Mouse (Mus musculus) embryonic facial prominence, embryonic 12.5 days (tissue): Measurements from ENCODE around the gene Ccdc187. TPM values are rescaled to one million over a fixed set of nuclear protein-coding genes. Genes with fewer than 3 reads are reported as not detected.
A peak's percentile ranks its signal among the peaks of the same experiment; 100 is the strongest.

ENCODE experiments used
- ATAC-seq: fragments of 200-750 bp; cut with Nextera tagmentation; 2 replicates; pipeline ENCODE4 v1.8.0; 2017; ENCODE audit not compliant: insufficient number of reproducible peaks, insufficient read depth, low FRiP score, low TSS enrichment
- H3K27ac ChIP-seq: fragments of 300-500 bp; sonication (generic); 2 replicates; pipeline ENCODE4 v1.5.1; 2016; ENCODE audit warnings: mild to moderate bottlenecking
- H3K27me3 ChIP-seq: fragments of 300-500 bp; sonication (generic); 2 replicates; pipeline ENCODE4 v1.6.1; 2016; ENCODE audit warnings: mild to moderate bottlenecking, moderate library complexity
- H3K36me3 ChIP-seq: fragments of 300-500 bp; sonication (generic); 2 replicates; pipeline ENCODE4 v1.6.1; 2016; ENCODE audit warnings: mild to moderate bottlenecking
- H3K4me1 ChIP-seq: fragments of 300-500 bp; sonication (generic); 2 replicates; pipeline ENCODE4 v1.6.1; 2016
- H3K4me2 ChIP-seq: fragments of 300-500 bp; sonication (generic); replicated peaks from 2 replicates; pipeline ENCODE4 v1.6.1; 2016; ENCODE audit warnings: mild to moderate bottlenecking, moderate library complexity
- H3K4me3 ChIP-seq: fragments of 300-500 bp; sonication (generic); 2 replicates; pipeline ENCODE4 v1.5.1; 2016; ENCODE audit warnings: mild to moderate bottlenecking
- H3K9ac ChIP-seq: fragments of 300-500 bp; sonication (generic); 2 replicates; pipeline ENCODE4 v1.6.1; 2016; ENCODE audit warnings: mild to moderate bottlenecking, moderate library complexity
- H3K9me3 ChIP-seq: fragments of 300-500 bp; sonication (generic); 2 replicates; pipeline ENCODE4 v1.6.1; 2016; ENCODE audit warnings: mild to moderate bottlenecking, moderate library complexity
- WGBS: fragments of 180-500 bp; shearing (Covaris S2); methylation state at CpG from one replicate; pipeline ENCODE4 v1.1.7; 2016; 5-methylcytosine and 5-hydroxymethylcytosine counted together
- polyA plus RNA-seq: library from polyadenylated mRNA; unstranded; fragments of >200 nt; fragmentation: Nextera tagmentation; extraction: Ambion mirVana; gene quantifications from 2 replicates; pipeline ENCODE4 v1.2.1, GENCODE M21; 2016

The Ccdc187 gene
- polyA plus RNA-seq, 1 experiment from 2014 or later: 0.18 TPM

- Histone ChIP-seq H3K9ac (no peak overlapping the region), H3K27me3 (no peaks in the 10 kb centered on the region), H3K27ac (no peak overlapping the region), H3K4me2 (no peak overlapping the region), H3K4me1 (peaks cover 7% of the 10 kb centered on the region), H3K9me3 (no peaks in the 10 kb centered on the region), H3K4me3 (no peak overlapping the region), H3K36me3 (no peaks in the 10 kb centered on the region)
- 79% methylated on average over 3 of the region's 3 CpGs for WGBS
- no peak for ATAC-seq
Observed at GRCm38 (mm10) chr2:26231366-26231765, 63.0 kb downstream of the Ccdc187 start.

- H3K36me3 ChIP-seq: 0 out of 2 replicates have a peak, but pooled peaks cover 2% of the 10 kb centered on the region
- no peaks in the 10 kb centered on the region for H3K9me3 ChIP-seq
- H3K4me1 ChIP-seq: no peaks in the 10 kb centered on the region
- no peak overlapping the region for H3K27ac ChIP-seq
- H3K27me3 ChIP-seq: no peaks in the 10 kb centered on the region
- H3K4me2 ChIP-seq: no peak overlapping the region
- H3K4me3 ChIP-seq: no peak overlapping the region
- ATAC-seq: no peak
- H3K9ac ChIP-seq: no peak overlapping the region
- WGBS: 49% methylated on average over 4 of the region's 4 CpGs
Observed at GRCm38 (mm10) chr2:26230253-26230652, 64.1 kb downstream of the Ccdc187 start.

DNA sequence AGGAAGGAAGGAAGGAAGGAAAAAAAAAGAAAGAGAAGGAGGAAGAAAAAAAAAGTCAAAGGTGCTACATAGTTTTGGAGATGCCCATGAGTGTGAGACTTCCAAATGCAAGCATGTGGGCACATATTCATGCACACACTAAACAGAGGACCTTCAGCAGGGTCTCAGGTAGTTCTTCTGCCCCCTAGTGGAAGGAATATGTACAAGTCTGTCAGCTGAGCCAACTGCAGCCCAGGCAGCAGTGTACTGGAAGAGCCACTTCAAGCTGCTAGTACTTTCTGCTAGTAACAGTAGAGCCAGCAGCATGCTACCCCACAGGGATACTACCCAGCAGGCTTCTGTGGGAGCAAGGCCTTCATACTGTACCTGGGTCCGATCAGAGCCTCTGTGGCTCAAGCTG lies 66.6 kb downstream of the Ccdc187 start:
- Histone ChIP-seq H3K27me3 (no peaks in the 10 kb centered on the region), H3K36me3 (peaks cover 18% of the 10 kb centered on the region), H3K9ac (no peak overlapping the region), H3K4me1 (no peaks in the 10 kb centered on the region), H3K4me2 (no peak overlapping the region), H3K27ac (no peak overlapping the region), H3K4me3 (no peak overlapping the region), H3K9me3 (no peaks in the 10 kb centered on the region)
- ATAC-seq: peak; percentile 35; the same call in 1 of the 2 replicates
- 67% methylated on average over 1 of the region's 1 CpGs for WGBS

- Histone ChIP-seq H3K9ac (no peak overlapping the region), H3K36me3 (peaks cover 32% of the 10 kb centered on the region), H3K4me1 (no peaks in the 10 kb centered on the region), H3K27ac (no peak overlapping the region), H3K4me3 (no peak overlapping the region), H3K4me2 (no peak overlapping the region), H3K9me3 (no peaks in the 10 kb centered on the region), H3K27me3 (no peaks in the 10 kb centered on the region)
- 86% methylated on average over 4 of the region's 4 CpGs for WGBS
- no peak for ATAC-seq
Observed at GRCm38 (mm10) chr2:26225242-26225641, 69.1 kb downstream of the Ccdc187 start.

GRCm38 (mm10) chr2:26223961-26224360 lies 70.4 kb downstream of the Ccdc187 start:
- Histone ChIP-seq H3K4me3 (no peak overlapping the region), H3K4me1 (no peaks in the 10 kb centered on the region), H3K9ac (no peak overlapping the region), H3K4me2 (no peak overlapping the region), H3K36me3 (peaks cover 42% of the 10 kb centered on the region), H3K27me3 (no peaks in the 10 kb centered on the region), H3K27ac (no peak overlapping the region), H3K9me3 (no peaks in the 10 kb centered on the region)
- WGBS: 68% methylated on average over 3 of the region's 3 CpGs
- ATAC-seq: no peak

GRCm38 (mm10) chr2:26214526-26214925 lies 79.8 kb downstream of the Ccdc187 start:
- 52% methylated on average over 3 of the region's 3 CpGs for WGBS
- peaks cover 62% of the 10 kb centered on the region for H3K36me3 ChIP-seq

GRCm38 (mm10) chr2:26209566-26209965 lies 84.8 kb downstream of the Ccdc187 start:
- 77% methylated on average over 3 of the region's 3 CpGs for WGBS
- Histone ChIP-seq H3K4me1 (0 out of 2 replicates have a peak, but pooled peaks cover 3% of the 10 kb centered on the region), H3K27me3 (peaks cover 37% of the 10 kb centered on the region), H3K4me3 (no peak overlapping the region), H3K9ac (no peak overlapping the region), H3K9me3 (no peaks in the 10 kb centered on the region), H3K27ac (no peak overlapping the region), H3K36me3 (peaks cover 34% of the 10 kb centered on the region), H3K4me2 (no peak overlapping the region)
- ATAC-seq: no peak

More at GRCm38 (mm10) chr2:26214526-26214925, 79.8 kb downstream of the Ccdc187 start:
- no peak for ATAC-seq
- H3K4me1 ChIP-seq: no peaks in the 10 kb centered on the region
- no peak overlapping the region for H3K4me3 ChIP-seq
- no peaks in the 10 kb centered on the region for H3K9me3 ChIP-seq
- H3K27ac ChIP-seq: no peak overlapping the region
- H3K27me3 ChIP-seq: no peaks in the 10 kb centered on the region
- no peak overlapping the region for H3K9ac ChIP-seq
- no peak overlapping the region for H3K4me2 ChIP-seq

DNA sequence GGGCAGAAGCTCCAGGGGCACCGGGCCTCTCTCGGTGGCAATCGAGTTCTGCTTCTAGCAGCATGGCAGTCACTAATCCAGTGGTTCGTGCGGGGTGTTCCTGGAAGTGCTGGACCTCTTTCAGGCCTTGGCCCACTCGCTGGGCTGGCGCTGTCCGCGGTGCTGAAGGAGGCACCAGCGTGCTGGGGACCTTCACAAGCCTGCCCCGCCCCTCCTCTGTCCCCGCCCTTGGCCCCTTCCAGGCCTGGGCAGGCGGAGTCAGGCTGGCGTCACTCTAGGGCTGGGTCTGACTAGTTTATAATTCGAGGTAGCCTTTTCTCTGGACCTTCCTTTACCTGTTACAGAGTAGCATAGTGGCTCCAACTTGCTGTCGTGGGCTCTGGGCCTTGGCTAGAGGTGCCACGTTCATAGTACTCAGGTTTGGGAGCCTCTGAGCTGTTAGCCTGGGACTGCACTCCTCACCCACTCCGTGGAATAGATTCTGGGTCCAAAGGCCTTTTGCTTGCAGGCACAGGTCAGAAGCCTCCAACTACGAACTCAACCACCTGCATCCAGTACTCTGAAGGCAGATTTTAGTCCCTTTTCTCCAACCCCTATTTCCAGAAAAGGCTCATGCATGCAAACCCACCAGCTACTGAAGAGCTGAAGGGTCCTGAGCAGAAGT lies 86.1 kb downstream of the Ccdc187 start, which contains the start of gene Lhx3:
Gene Lhx3, minus strand, starts transcription at position 164 of the 664 bp plus-strand sequence.
- H3K4me3 ChIP-seq: no peak within 1 kb of the TSS
- peaks cover 27% of the 10 kb centered on the region for H3K36me3 ChIP-seq
- 0 out of 2 replicates have a peak, but pooled peaks cover 3% of the 10 kb centered on the region for H3K4me1 ChIP-seq
- no peaks in the 10 kb centered on the region for H3K9me3 ChIP-seq
- H3K4me2 ChIP-seq: no peak within 1 kb of the TSS
- H3K27ac ChIP-seq: no peak within 1 kb of the TSS
- peaks cover 49% of the 10 kb centered on the region for H3K27me3 ChIP-seq
- H3K9ac ChIP-seq: no peak within 1 kb of the TSS
- ATAC-seq: peak; percentile 74; the same call in 1 of the 2 replicates
- whole genome bisulfite sequencing: 5% methylated on average over 18 of the region's 19 CpGs

DNA sequence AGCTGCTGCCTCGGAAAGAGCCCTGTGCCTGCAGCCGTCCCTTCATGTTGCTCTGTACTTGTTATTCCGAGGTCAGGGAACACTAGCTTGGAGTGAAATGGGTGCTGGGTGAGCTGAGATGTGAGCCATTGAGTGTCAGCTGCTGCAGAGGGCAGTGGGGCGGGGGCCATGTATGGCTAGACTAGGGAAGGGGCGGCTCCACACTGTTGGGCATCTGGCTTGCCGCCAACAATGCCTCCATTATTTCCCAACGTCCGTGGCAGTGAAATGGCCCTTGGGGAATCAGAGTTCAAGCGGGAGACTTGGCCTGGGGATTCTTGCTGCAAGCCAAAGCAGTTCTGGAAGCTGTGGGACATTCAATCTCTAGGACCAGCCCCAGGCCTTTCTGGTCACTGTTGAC lies 86.8 kb downstream of the Ccdc187 start:
- no peak for ATAC-seq
- no peak overlapping the region for H3K4me3 ChIP-seq
- 10% methylated on average over 9 of the region's 9 CpGs for whole genome bisulfite sequencing
- H3K36me3 ChIP-seq: peaks cover 24% of the 10 kb centered on the region
- no peaks in the 10 kb centered on the region for H3K9me3 ChIP-seq
- no peak overlapping the region for H3K4me2 ChIP-seq
- H3K4me1 ChIP-seq: 0 out of 2 replicates have a peak, but pooled peaks cover 3% of the 10 kb centered on the region
- H3K27me3 ChIP-seq: peaks cover 56% of the 10 kb centered on the region
- H3K27ac ChIP-seq: no peak overlapping the region
- H3K9ac ChIP-seq: no peak overlapping the region

- 9% methylated on average over 10 of the region's 10 CpGs for WGBS
- Histone ChIP-seq H3K27me3 (peaks cover 74% of the 10 kb centered on the region), H3K9me3 (no peaks in the 10 kb centered on the region), H3K4me2 (no peak overlapping the region), H3K36me3 (peaks cover 6% of the 10 kb centered on the region), H3K4me1 (0 out of 2 replicates have a peak, but pooled peaks cover 3% of the 10 kb centered on the region), H3K4me3 (0 out of 2 replicates have a peak overlapping the region, but pooled peaks have one; percentile 13), H3K27ac (no peak overlapping the region), H3K9ac (no peak overlapping the region)
- no peak for ATAC-seq
Observed at GRCm38 (mm10) chr2:26205761-26206160, 88.6 kb downstream of the Ccdc187 start.

GRCm38 (mm10) chr2:26205126-26205525 lies 89.2 kb downstream of the Ccdc187 start:
- no peak overlapping the region for H3K4me3 ChIP-seq
- 0 out of 2 replicates have a peak, but pooled peaks cover 3% of the 10 kb centered on the region for H3K4me1 ChIP-seq
- 1% methylated on average over 16 of the region's 16 CpGs for WGBS
- H3K9ac ChIP-seq: no peak overlapping the region
- H3K9me3 ChIP-seq: no peaks in the 10 kb centered on the region
- no peaks in the 10 kb centered on the region for H3K36me3 ChIP-seq
- H3K27ac ChIP-seq: no peak overlapping the region
- no peak for ATAC-seq
- peaks cover 80% of the 10 kb centered on the region for H3K27me3 ChIP-seq
- H3K4me2 ChIP-seq: no peak overlapping the region

DNA sequence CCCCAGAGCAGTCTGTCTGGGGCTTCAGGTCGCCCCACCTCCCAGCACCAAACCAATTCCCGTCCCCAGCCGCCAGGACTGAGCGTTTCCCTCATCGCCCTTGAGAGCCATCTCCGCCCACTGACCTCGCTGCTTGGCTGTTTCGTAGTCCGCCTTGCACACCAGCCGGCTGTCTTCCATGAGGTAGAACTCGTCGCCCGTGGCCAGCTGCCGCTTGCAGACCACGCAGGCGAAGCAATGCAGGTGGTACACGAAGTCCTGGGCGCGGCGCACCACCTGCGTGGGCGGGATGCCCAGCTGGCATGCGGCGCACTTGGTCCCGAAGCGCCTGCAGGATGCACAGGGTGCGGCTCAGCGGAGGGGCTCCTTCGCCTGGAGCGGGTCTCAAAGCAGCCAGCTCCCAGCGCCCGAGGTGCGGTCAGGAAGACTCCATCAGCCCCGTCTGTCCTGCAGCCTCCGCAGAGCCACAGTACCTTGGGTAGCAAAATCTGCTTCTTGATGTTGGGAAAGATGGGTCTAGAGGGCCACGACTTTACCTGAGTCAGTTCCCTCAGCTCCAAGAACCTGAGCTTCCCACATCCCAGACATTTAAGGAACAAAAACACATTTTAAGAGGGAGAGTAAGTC lies 91.4 kb downstream of the Ccdc187 start:
- no peak for ATAC-seq
- peaks cover 9% of the 10 kb centered on the region for H3K4me1 ChIP-seq
- no peak overlapping the region for H3K9ac ChIP-seq
- H3K4me3 ChIP-seq: peak overlapping the region; percentile 12; the same call in 1 of the 2 replicates
- no peak overlapping the region for H3K4me2 ChIP-seq
- H3K36me3 ChIP-seq: no peaks in the 10 kb centered on the region
- WGBS: 2% methylated on average over 36 of the region's 36 CpGs
- no peak overlapping the region for H3K27ac ChIP-seq
- H3K9me3 ChIP-seq: no peaks in the 10 kb centered on the region
- peaks cover 99% of the 10 kb centered on the region for H3K27me3 ChIP-seq
